Mouse (Mus musculus) olfactory bulb, adult 2 months (tissue): Measurements from ENCODE around the gene Srp68. TPM values are rescaled to one million over a fixed set of nuclear protein-coding genes. Genes with fewer than 3 reads are reported as not detected.
A peak's percentile ranks its signal among the peaks of the same experiment; 100 is the strongest.

Experiments used
- H3K27ac ChIP-seq: fragments of 200-500 bp; 2 replicates; pipeline ENCODE4 v1.5.1; 2012; ENCODE audit warnings: low read depth, low read length; ENCODE audit not compliant: insufficient read depth
- H3K4me1 ChIP-seq: fragments of 200-500 bp; 2 replicates; pipeline ENCODE4 v1.6.1; 2012; ENCODE audit warnings: low read length; ENCODE audit not compliant: control insufficient read depth, insufficient read depth
- H3K4me3 ChIP-seq: fragments of 200-500 bp; 2 replicates; pipeline ENCODE4 v1.5.1; 2012; ENCODE audit warnings: mild to moderate bottlenecking, low read depth, low read length, moderate library complexity; ENCODE audit not compliant: insufficient read depth
- CTCF ChIP-seq: fragments of 200-500 bp; IDR thresholded peaks from 2 replicates; pipeline ENCODE4 v1.5.1; 2012; ENCODE audit warnings: low read depth, mild to moderate bottlenecking, low read length, moderate library complexity; ENCODE audit not compliant: insufficient read depth
- POLR2A ChIP-seq: fragments of 200-500 bp; IDR thresholded peaks from 2 replicates; pipeline ENCODE4 v1.6.1; 2012; ENCODE audit warnings: mild to moderate bottlenecking, low read depth, low read length, moderate library complexity; ENCODE audit not compliant: insufficient read depth
- WGBS: fragments of 180-500 bp; shearing (Covaris S2); methylation state at CpG from one replicate; pipeline ENCODE4 v1.1.7; 2018; 5-methylcytosine and 5-hydroxymethylcytosine counted together
- polyA plus RNA-seq: library from polyadenylated mRNA; stranded (reverse); fragments of >200 nt; gene quantifications from 2 replicates; pipeline ENCODE4 v1.2.4, GENCODE M21; 2012; ENCODE audit warnings: low replicate concordance; ENCODE audit not compliant: missing spikeins, insufficient read depth, insufficient read length

Gene Srp68
- polyA plus RNA-seq: not detected in 2 replicates

DNA sequence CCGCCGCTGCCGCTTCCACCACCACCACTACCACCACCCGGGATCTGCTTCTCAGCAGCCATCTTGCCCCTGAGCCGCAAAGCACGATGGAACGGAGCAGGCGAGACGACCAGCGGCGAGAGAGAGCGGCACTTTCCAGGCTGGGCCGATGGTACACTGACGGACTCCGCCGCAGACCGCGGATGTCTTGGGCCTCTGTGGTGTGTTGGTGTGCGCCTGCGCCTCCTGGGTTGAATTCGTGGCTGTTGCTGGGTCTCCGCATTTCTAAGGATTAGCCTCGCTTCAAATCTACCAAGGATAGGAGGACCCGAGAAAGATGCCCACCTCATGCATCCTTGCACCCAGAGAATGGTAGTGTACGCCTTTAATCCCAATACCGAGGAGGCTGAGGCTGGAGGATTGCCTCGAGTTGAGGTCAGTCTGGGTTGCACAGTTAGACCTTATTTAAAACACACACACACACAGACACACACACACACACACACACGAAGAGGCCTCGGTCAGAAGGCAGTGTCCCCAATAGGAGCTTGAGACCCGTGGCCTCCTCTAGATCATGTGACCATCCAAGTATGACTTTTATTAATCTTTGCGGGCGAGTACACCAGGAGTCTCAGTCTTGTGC is at the start of gene Srp68:
TSS of gene Srp68 (minus strand) at position 173 of the 622 bp plus-strand sequence.
- 1% methylated on average over 32 of the region's 32 CpGs for WGBS
- TF ChIP-seq POLR2A (peak; percentile 58), CTCF (no peak)
- peak within 1 kb of the TSS; percentile 80 for H3K4me3 ChIP-seq

DNA sequence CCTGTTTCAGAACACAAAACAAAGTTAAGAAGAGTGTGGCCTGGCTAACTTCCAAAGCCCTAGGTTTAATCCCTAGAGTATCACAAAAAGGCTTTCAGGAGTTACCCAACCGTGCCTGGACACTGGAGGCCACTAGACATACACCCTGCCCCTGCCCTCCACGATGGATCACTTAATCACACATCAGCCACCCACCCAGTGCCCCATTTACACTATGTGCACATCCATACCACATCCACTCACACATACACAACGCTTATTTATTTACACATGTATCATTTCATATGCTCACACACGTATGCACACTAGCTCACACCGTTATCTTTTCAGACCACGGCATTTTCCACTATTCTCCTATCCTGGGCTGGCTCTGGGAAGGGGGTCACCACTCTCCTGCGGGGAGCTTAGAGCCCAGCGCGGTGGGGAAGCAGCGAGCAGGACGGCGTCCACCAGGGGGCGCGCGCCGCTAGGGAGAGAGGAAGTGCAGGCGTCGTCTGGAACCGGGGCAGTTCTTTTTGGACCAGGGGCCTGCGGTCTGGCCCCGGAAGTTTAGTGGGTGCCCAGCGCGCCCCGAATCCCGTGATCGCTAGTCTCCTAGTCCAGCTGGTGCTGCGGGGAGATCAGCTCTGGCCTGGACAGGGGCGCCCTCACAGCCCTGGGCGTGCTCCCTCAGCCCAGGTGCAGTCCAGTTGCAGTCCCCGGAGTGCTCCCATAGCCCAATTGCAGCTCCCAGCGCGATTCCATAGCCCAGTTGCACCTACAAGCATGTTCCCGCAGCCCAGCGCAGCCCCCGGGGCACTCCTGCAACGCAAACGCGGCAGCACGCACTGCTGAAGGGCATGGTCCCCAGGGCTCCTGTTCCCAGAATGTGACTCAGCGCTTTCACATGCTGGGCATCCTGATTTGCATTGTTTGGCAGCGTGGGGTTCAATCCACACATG is 45.0 kb upstream of the Srp68 start:
- Histone ChIP-seq H3K27ac (no peak overlapping the region), H3K4me3 (peak overlapping the region; percentile 43), H3K4me1 (peaks cover 5% of the 10 kb centered on the region)
- WGBS: 2% methylated on average over 41 of the region's 41 CpGs
- TF ChIP-seq POLR2A: no peak
- peak; percentile 97 for TF ChIP-seq CTCF

More for the DNA sequence above, at the start of gene Srp68:
- Histone ChIP-seq H3K4me1 (peaks cover 10% of the 10 kb centered on the region), H3K27ac (peak within 1 kb of the TSS; percentile 95)

DNA sequence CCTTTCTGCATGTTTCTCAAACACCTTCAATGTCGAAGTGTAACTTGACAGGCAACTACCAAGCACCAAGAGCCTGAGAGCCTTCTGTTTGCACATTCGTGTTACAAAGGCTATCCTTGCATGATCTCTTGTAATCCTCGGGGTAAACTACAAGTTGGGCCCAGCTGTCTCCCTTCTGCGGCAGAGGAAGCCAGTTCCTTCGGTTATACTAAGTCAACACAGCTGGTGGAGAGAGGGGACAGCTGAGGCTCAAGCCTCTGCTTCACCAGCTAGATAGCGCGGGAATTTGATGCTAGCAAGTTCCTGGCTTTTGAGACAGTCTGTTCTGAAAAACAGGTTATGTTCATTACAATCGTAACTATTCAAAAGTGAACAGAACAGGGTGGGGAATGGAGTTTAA is 38.3 kb upstream of the Srp68 start:
- Histone ChIP-seq H3K4me3 (no peak overlapping the region), H3K4me1 (0 out of 2 replicates have a peak, but pooled peaks cover 2% of the 10 kb centered on the region), H3K27ac (no peak overlapping the region)
- TF ChIP-seq CTCF (no peak), POLR2A (no peak)
- WGBS: 73% methylated on average over 8 of the region's 8 CpGs

DNA sequence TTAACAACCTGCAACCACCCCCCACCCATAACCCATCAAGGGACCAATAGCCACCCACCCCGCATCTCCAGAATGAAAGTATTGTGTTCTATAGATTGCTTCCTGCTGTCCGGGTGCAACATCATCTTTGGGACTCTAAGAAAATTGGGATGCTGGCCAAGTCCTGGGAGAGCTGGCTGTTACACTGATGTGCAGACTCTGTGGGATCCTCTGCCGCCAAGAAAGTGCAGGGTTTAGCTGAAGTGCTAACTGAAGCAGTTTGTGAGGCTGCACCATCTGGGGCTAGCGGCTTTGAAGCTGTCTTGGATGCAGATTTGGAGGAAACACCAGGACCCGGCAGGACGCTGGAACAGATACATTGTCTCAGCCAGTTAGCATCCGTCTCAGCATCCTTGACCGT is 37.2 kb upstream of the Srp68 start:
- no peak for TF ChIP-seq CTCF
- no peak for TF ChIP-seq POLR2A
- Histone ChIP-seq H3K4me1 (peaks cover 4% of the 10 kb centered on the region), H3K4me3 (no peak overlapping the region), H3K27ac (no peak overlapping the region)
- WGBS: 38% methylated on average over 8 of the region's 8 CpGs

DNA sequence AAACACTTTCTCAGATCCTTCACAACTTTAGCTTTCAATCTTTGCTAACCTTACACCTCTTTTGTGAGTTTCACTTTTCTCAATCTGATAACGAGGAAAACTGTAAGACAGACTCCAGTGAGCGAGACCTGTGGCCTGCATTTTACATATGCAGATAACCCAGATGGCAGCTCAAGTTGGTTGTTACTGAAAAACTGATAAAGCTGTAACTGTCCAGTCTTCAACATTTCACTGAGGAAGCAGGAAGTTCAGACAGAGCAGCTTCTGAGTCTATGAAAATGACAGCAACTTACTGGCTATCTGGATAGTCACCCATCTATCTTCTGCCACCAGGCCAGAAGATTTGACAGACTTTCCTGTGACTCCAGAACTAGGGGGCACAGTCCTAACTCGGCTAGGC is 35.6 kb upstream of the Srp68 start:
- WGBS: 73% methylated on average over 3 of the region's 3 CpGs
- Histone ChIP-seq H3K4me3 (no peak overlapping the region), H3K27ac (no peak overlapping the region), H3K4me1 (peaks cover 7% of the 10 kb centered on the region)
- no peak for TF ChIP-seq CTCF
- TF ChIP-seq POLR2A: no peak

DNA sequence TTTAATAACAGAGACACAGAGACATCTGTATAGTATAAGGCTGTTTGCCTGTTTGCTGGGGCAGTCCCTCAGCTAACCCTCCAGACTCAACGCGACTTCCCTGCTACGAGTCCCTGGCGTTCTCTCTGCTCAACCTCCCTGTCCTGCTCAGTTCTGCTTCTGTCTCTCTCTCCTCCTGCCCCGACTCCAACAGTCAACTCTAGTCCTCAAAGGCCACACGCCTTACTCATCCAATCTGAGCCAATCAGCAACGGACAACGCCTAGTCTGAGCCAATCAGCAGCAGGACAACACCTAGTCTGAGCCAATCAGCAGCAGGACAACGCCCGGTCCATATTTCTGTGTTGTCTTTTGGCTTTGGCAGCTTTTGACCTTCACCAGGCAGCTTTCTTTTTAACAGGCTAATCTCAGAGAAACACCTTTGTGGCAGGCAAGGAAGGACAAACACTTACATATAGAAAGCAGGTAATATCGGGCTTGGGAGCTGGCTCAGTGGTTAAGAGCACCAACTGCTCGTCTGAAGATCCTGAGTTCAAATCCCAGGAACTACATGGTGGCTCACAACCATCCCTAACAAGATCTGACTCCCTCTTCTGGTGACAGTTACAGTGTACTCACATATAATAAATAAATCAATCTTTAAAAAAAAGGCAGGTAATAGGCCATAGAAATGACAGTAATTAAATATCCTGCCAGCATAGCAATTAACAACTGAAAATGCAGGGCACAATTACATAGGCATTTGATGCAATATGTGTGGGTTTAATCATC is 33.9 kb upstream of the Srp68 start:
- WGBS: 92% methylated on average over 12 of the region's 12 CpGs

DNA sequence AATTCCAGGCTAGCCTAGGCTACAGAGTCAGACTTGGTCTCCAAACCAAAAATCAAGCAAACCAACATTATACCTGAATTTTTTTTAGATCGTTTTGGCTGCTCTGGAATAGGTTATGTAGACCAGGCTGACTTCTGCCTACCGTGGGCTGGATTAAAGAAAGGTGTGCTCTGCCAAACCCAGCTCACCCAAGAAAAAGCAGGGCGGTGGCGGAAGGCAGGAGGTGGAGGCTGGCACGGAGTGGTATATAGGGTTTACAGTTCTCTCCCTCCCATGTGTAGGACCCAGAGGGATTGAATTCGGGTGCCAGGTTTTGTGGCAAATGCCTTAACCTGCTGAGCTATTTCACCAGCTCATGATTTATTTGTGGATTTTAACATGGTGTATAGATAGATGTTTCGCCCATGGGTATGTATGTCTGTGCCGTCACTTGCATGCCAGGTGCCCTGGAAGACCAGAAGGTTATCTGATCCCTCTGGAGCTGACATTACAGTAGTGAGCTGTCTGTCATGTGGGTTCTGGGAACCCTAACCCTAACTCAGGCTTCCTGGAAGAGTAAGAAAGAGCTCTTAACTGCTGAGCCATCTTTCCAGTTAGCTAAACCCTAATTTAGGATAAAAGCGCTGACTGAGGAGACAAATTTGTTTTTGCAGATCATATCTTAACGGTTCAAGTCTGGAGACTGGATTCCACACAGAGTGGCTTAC is 33.2 kb upstream of the Srp68 start, which contains the start of gene Exoc7:
TSS of gene Exoc7 (minus strand) at position 215 of the 707 bp plus-strand sequence.
- 84% methylated on average over 10 of the region's 10 CpGs for WGBS
- H3K4me1 ChIP-seq: peaks cover 7% of the 10 kb centered on the region
- H3K27ac ChIP-seq: peak within 1 kb of the TSS; percentile 7; the same call in 1 of the 2 replicates
- no peak for TF ChIP-seq POLR2A
- TF ChIP-seq CTCF: no peak
- peak within 1 kb of the TSS; percentile 80 for H3K4me3 ChIP-seq

More for the DNA sequence above, 33.9 kb upstream of the Srp68 start:
- peaks cover 7% of the 10 kb centered on the region for H3K4me1 ChIP-seq
- no peak overlapping the region for H3K4me3 ChIP-seq
- TF ChIP-seq CTCF: no peak
- no peak for TF ChIP-seq POLR2A
- H3K27ac ChIP-seq: no peak overlapping the region

DNA sequence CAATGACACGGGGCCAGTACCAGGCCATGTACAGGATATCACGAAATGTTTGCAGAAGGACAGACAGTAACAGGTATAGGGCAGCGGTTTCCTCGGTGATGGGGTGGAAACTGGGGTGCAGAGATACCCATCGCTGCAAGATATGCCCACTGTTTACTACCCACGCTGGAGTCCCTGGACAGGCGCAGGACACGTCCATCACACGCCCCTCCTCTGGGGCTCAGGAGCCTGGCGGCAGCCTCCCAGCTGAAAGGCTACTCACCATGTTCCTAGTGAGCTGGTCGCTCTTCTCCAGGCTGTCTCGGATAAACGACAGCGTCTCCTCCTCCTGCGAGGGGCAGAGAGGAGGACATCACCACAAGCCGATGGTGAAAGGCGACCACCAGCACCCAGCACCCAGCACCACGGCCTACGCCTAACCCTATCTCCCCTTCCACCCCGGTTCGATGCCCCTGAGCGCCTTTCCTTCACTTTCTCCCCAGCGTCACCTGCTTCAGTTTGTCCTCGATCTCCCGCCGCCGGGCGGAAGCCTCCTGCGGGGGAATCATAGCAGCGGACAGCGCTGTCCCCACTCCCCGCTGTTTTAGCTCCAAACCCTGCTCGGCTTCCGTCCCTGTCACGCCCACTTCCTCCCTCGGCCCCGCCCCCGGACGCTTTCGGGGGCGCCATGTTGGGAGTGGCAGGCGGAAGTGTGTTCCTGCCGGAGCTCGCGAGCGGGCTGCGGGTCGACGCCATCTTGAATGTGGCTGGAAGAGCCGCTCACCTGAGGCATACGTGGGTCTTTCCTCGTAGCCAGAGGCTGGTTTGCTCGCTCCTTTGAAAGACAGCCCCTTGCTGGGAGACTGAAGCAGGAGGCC is 32.3 kb upstream of the Srp68 start:
- 1% methylated on average over 53 of the region's 53 CpGs for WGBS
- peaks cover 7% of the 10 kb centered on the region for H3K4me1 ChIP-seq
- H3K4me3 ChIP-seq: peak overlapping the region; percentile 80
- peak; percentile 80 for TF ChIP-seq POLR2A
- no peak for TF ChIP-seq CTCF
- H3K27ac ChIP-seq: peak overlapping the region; percentile 7; the same call in 1 of the 2 replicates
